Mouse (Mus musculus) hindbrain, embryonic 11.5 days (tissue): ENCODE results near the gene Gm10570. TPM values are rescaled to one million over a fixed set of nuclear protein-coding genes. Genes with fewer than 3 reads are reported as not detected.

Experiments
- ATAC-seq: fragments of 200-750 bp; cut with Nextera tagmentation; 2 replicates; pipeline ENCODE4 v1.8.0; 2017; ENCODE audit warnings: mild to moderate bottlenecking, moderate TSS enrichment, moderate library complexity; ENCODE audit not compliant: low FRiP score
- DNase-seq: peaks from one replicate; pipeline ENCODE4 v3.0.0-alpha.2; 2015; ENCODE audit warnings: low spot score
- H3K27ac ChIP-seq: fragments of 300-500 bp; sonication (generic); 2 replicates; pipeline ENCODE4 v1.5.1; 2014; ENCODE audit warnings: mild to moderate bottlenecking, low read depth, low read length
- H3K27me3 ChIP-seq: fragments of 300-500 bp; sonication (generic); 2 replicates; pipeline ENCODE4 v1.6.1; 2014; ENCODE audit warnings: mild to moderate bottlenecking, low read length, moderate library complexity, mixed read lengths; ENCODE audit not compliant: control insufficient read depth, insufficient read depth
- H3K36me3 ChIP-seq: fragments of 300-500 bp; sonication (generic); 2 replicates; pipeline ENCODE4 v1.6.1; 2014; ENCODE audit warnings: mild to moderate bottlenecking, low read length, moderate library complexity, mixed read lengths; ENCODE audit not compliant: control insufficient read depth, insufficient read depth
- H3K4me1 ChIP-seq: fragments of 300-500 bp; sonication (generic); replicated peaks from 2 replicates; pipeline ENCODE4 v1.6.1; 2014; ENCODE audit warnings: low read length, mixed read lengths; ENCODE audit not compliant: control insufficient read depth, insufficient read depth
- H3K4me2 ChIP-seq: fragments of 300-500 bp; sonication (generic); replicated peaks from 2 replicates; pipeline ENCODE4 v1.6.1; 2014; ENCODE audit warnings: mild to moderate bottlenecking, low read depth, low read length
- H3K4me3 ChIP-seq: fragments of 300-500 bp; sonication (generic); 2 replicates; pipeline ENCODE4 v1.5.1; 2014; ENCODE audit warnings: low read depth, low read length
- H3K9ac ChIP-seq: fragments of 300-500 bp; sonication (generic); 2 replicates; pipeline ENCODE4 v1.6.1; 2014; ENCODE audit warnings: low read depth, low read length
- H3K9me3 ChIP-seq: fragments of 300-500 bp; sonication (generic); 2 replicates; pipeline ENCODE4 v1.6.1; 2016; ENCODE audit warnings: low read length; ENCODE audit not compliant: control insufficient read depth
- WGBS: fragments of 180-500 bp; shearing (Covaris S2); extraction: QIAGEN DNeasy Blood & Tissue Kit; methylation state at CpG from one replicate; pipeline ENCODE4 v1.1.7; 2014; 5-methylcytosine and 5-hydroxymethylcytosine counted together
- polyA plus RNA-seq: library from polyadenylated mRNA; unstranded; fragments of >200 nt; fragmentation: Nextera tagmentation; extraction: Ambion mirVana; gene quantifications from 2 replicates; pipeline ENCODE4 v1.2.1, GENCODE M21; 2014

The Gm10570 gene
- polyA plus RNA-seq, 1 experiment from 2014 or later: not detected

- H3K27me3 ChIP-seq: peaks cover 19% of the 10 kb centered on the region
- H3K36me3 ChIP-seq: 0 out of 2 replicates have a peak, but pooled peaks cover 3% of the 10 kb centered on the region
- no peak overlapping the region for H3K27ac ChIP-seq
- no peaks in the 10 kb centered on the region for H3K9me3 ChIP-seq
- 0 out of 2 replicates have a peak, but pooled peaks cover 2% of the 10 kb centered on the region for H3K4me1 ChIP-seq
- DNase-seq (no peak), ATAC-seq (no peak)
- no peak overlapping the region for H3K4me3 ChIP-seq
- 90% methylated on average over 4 of the region's 4 CpGs for WGBS
- no peak overlapping the region for H3K9ac ChIP-seq
- H3K4me2 ChIP-seq: no peak overlapping the region
Observed at GRCm38 (mm10) chr4:130313552-130313951, 5.1 kb upstream of the Gm10570 start.

DNA sequence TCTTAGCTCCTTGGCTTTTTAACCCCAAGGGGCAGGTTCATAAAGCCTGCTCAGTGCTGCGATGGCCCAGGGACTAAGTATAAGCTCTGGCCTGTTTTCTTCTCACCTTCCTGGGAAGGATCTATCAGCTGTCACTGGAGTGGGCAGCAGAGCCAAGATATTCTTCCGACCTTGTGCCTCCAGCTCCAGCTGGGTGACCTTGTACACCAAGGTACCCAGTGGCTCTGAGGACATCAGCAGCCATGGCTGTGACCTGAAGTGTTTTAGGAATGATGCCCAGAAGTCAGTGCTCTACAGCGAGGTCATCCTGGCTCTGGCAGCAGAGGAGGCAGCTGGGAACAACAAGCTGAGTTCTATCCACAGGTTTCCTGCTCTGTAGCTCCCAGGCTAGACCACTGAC is 4.1 kb upstream of the Gm10570 start:
- Histone ChIP-seq H3K4me1 (peaks cover 2% of the 10 kb centered on the region; the same call in 1 of the 2 replicates), H3K27me3 (peaks cover 24% of the 10 kb centered on the region), H3K9ac (no peak overlapping the region), H3K4me2 (no peak overlapping the region), H3K4me3 (no peak overlapping the region), H3K9me3 (no peaks in the 10 kb centered on the region), H3K36me3 (0 out of 2 replicates have a peak, but pooled peaks cover 3% of the 10 kb centered on the region), H3K27ac (no peak overlapping the region)
- 90% methylated on average over 3 of the region's 3 CpGs for WGBS
- DNase-seq (no peak), ATAC-seq (no peak)

- Histone ChIP-seq H3K9me3 (no peaks in the 10 kb centered on the region), H3K4me2 (peak overlapping the region; percentile 88), H3K27me3 (peaks cover 37% of the 10 kb centered on the region), H3K36me3 (no peaks in the 10 kb centered on the region), H3K4me3 (peak overlapping the region; percentile 45), H3K4me1 (peaks cover 2% of the 10 kb centered on the region; the same call in 1 of the 2 replicates), H3K27ac (no peak overlapping the region), H3K9ac (peak overlapping the region; percentile 38; the same call in 1 of the 2 replicates)
- WGBS: 58% methylated on average over 8 of the region's 8 CpGs
- no peak for DNase-seq
- no peak for ATAC-seq
Observed at GRCm38 (mm10) chr4:130309254-130309653, 780 bp upstream of the Gm10570 start.

- Histone ChIP-seq H3K27me3 (peaks cover 37% of the 10 kb centered on the region), H3K36me3 (no peaks in the 10 kb centered on the region), H3K4me1 (peaks cover 2% of the 10 kb centered on the region; the same call in 1 of the 2 replicates), H3K9me3 (no peaks in the 10 kb centered on the region), H3K4me3 (peak overlapping the region; percentile 45), H3K9ac (0 out of 2 replicates have a peak overlapping the region, but pooled peaks have one; percentile 38), H3K4me2 (peak overlapping the region; percentile 88), H3K27ac (no peak overlapping the region)
- DNase-seq: peak; percentile 73
- ATAC-seq: peak; percentile 52; the same call in 1 of the 2 replicates
- WGBS: under 1% methylated on average over 23 of the region's 23 CpGs
Observed at GRCm38 (mm10) chr4:130307851-130308230, 633 bp downstream of the Gm10570 start.

GRCm38 (mm10) chr4:130306796-130307630 is 1.5 kb downstream of the Gm10570 start:
- peaks cover 2% of the 10 kb centered on the region; the same call in 1 of the 2 replicates for H3K4me1 ChIP-seq
- H3K9me3 ChIP-seq: no peaks in the 10 kb centered on the region
- DNase-seq: no peak
- no peaks in the 10 kb centered on the region for H3K36me3 ChIP-seq
- no peak overlapping the region for H3K4me3 ChIP-seq
- H3K4me2 ChIP-seq: no peak overlapping the region; the same call in 1 of the 2 replicates
- ATAC-seq: no peak
- peaks cover 37% of the 10 kb centered on the region for H3K27me3 ChIP-seq
- H3K9ac ChIP-seq: no peak overlapping the region
- 75% methylated on average over 10 of the region's 10 CpGs for WGBS
- no peak overlapping the region for H3K27ac ChIP-seq

- H3K9ac ChIP-seq: no peak overlapping the region
- no peaks in the 10 kb centered on the region for H3K9me3 ChIP-seq
- ATAC-seq (no peak), DNase-seq (no peak)
- H3K27me3 ChIP-seq: peaks cover 30% of the 10 kb centered on the region
- no peak overlapping the region for H3K27ac ChIP-seq
- peaks cover 2% of the 10 kb centered on the region; the same call in 1 of the 2 replicates for H3K4me1 ChIP-seq
- no peak overlapping the region for H3K4me3 ChIP-seq
- no peak overlapping the region for H3K4me2 ChIP-seq
- H3K36me3 ChIP-seq: no peaks in the 10 kb centered on the region
- WGBS: 25% methylated on average over 3 of the region's 3 CpGs
Observed at GRCm38 (mm10) chr4:130304746-130305145, 3.7 kb downstream of the Gm10570 start.

DNA sequence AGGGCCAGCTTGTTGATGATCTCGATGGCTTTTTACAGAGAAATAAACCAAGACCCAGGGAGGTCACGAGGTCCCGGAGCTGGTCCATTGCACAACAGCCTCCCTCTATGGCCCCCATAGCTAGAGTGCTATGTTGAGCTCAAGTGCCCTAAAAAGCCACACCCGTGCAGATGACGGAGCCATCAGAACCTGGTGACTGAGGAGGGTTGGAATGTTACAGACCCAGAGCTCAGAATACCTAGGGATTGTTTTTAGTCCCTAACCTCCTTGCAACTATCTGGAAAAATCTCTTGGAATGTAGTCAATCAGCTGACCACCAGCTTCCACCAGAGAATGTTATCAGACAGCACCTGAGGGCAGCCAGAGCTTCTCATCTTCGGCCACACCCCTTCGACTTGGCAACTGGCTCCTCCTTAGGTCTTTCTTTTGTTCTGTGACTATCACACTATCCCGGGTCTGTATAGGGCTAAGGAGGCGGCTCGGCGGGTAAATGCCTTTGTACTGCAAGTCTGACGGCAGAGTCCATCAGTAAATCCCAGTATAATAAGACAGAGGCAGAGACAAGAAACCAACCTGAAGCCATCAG is 6.1 kb downstream of the Gm10570 start:
- no peaks in the 10 kb centered on the region; the same call in 1 of the 2 replicates for H3K4me1 ChIP-seq
- H3K9me3 ChIP-seq: no peaks in the 10 kb centered on the region
- no peak overlapping the region for H3K4me3 ChIP-seq
- H3K27me3 ChIP-seq: peaks cover 12% of the 10 kb centered on the region
- no peak overlapping the region for H3K4me2 ChIP-seq
- H3K9ac ChIP-seq: no peak overlapping the region
- DNase-seq: no peak
- ATAC-seq: no peak
- no peak overlapping the region for H3K27ac ChIP-seq
- 54% methylated on average over 12 of the region's 12 CpGs for WGBS
- H3K36me3 ChIP-seq: no peaks in the 10 kb centered on the region

DNA sequence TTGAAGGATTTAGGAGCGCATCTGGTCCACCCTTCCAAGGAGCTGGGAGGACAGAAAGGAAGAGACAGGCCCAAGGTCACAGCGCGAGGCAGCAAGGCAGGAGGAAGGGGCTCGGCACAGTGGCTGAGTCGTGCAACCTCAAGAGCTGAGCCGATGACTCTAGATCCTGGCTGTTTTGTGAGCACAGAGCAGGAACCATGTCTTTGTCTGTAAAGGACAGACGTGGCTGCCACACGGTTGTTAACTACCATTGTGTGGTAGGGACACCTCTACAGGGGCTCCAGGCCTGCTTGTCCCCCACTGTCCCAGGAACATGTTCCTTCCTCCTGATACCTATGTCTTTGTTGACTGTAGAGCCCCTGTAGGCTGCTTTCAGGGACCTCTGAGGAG is 8.8 kb downstream of the Gm10570 start:
- Histone ChIP-seq H3K4me3 (no peak overlapping the region), H3K27me3 (peaks cover 2% of the 10 kb centered on the region; the same call in 1 of the 2 replicates), H3K36me3 (no peaks in the 10 kb centered on the region), H3K27ac (no peak overlapping the region), H3K4me2 (no peak overlapping the region), H3K9me3 (no peaks in the 10 kb centered on the region), H3K4me1 (no peaks in the 10 kb centered on the region), H3K9ac (no peak overlapping the region)
- WGBS: 68% methylated on average over 8 of the region's 8 CpGs
- ATAC-seq: no peak
- DNase-seq: no peak
